Mouse (Mus musculus) MEL-GATA-1-ER (cell line): Measurements from ENCODE around the gene Hsd17b12.

ENCODE experiments used
- DNase-seq: peaks from one replicate; pipeline ENCODE4 v3.0.0-alpha.2; 2012; ENCODE audit warnings: low read depth; ENCODE audit errors: extremely low read depth

Hsd17b12 gene

GRCm38 (mm10) chr2:94010335-94011291, 147.2 kb downstream of the Hsd17b12 start, which contains the start of gene Alkbh3:
Gene Alkbh3 (minus strand): TSS chr2:94010807.
- no peak for DNase-seq

GRCm38 (mm10) chr2:94002331-94002730, 155.4 kb downstream of the Hsd17b12 start:
- DNase-seq = peak; percentile 36

GRCm38 (mm10) chr2:94001918-94002317, 155.8 kb downstream of the Hsd17b12 start:
- no peak for DNase-seq

- no peak for DNase-seq
These were observed 156.4 kb downstream of the Hsd17b12 start for GRCm38 (mm10) chr2:94001411-94001810.

GRCm38 (mm10) chr2:93996254-93996653, 161.5 kb downstream of the Hsd17b12 start, which contains the start of gene Gm27027:
Gene Gm27027 (minus strand): TSS chr2:93996354.
- no peak for DNase-seq

GRCm38 (mm10) chr2:93992810-93993209, 165.0 kb downstream of the Hsd17b12 start:
- no peak for DNase-seq

- DNase-seq = peak; percentile 62
These were observed 165.5 kb downstream of the Hsd17b12 start for GRCm38 (mm10) chr2:93992259-93992658.

GRCm38 (mm10) chr2:93991336-93991735, 166.4 kb downstream of the Hsd17b12 start:
- no peak for DNase-seq

- DNase-seq = peak; percentile 58
These were observed 169.3 kb downstream of the Hsd17b12 start for GRCm38 (mm10) chr2:93988440-93988839.
